Mouse (Mus musculus): ENCODE results near the gene Asic2.

Asic2 gene

DNA sequence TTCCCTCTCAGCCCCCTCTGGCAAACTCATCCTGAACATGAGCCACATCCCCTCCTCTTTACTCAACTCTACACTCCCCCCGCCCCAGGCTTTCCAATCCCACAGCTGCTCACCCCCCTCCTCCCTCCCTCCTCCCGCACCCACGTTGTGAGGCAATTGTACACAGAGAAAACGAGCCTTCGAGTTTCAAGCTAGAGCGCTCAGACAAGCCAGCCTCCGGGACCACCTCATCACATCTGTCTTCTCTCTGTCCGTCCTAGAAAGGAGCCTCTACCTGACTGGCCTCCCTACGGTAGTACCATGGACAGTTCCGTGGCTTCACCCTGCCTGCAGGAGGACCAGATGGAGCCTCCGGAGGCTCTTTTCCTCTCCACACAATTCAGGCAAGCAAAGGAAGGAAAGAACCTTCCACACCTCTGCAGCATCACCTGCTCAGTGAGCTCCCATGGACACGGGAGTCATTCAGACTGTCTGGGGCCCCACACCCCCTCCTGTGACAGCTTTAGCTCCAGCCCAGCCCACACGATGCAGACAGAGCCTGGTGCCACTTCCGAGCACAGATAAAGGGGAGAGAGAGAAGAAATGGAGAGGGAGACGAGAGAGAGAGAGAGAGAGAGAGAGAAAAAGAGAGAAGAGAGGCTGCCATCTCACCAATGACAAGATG, 1.5 kb downstream of the Asic2 start:
- in situ Hi-C loops (cut with MboI; ENCODE audit: low pct_unique_long_range_greater_than_20kb in 1 of 2, low sequenced_read_pairs in 2 of 2, unreplicated experiment in 1 of 2), result no loop called here

GRCm38 (mm10) chr11:81965653-81966625, 2.3 kb downstream of the Asic2 start:
- in situ Hi-C loops (cut with MboI; ENCODE audit: low pct_unique_long_range_greater_than_20kb in 1 of 2, low sequenced_read_pairs in 2 of 2, unreplicated experiment in 1 of 2), result no loop called here

DNA sequence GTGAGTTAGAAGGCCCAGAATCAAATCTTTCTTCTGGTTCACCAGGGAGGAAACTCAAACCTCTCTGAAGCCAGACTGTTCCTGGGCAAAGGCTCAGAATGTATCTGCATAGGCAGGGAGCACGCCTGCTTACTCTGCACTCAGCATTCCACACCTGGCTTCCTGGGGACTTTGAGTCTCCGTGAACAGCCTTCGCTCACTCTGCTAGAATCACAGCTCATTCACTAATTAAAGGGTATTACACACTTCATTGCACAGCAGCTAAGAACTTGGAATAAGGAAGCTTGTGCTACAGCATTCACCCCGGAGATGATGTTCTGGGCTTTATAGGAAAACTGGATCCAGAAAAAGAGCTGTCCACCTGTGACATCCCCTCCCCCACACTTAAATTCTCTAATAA, 3.7 kb downstream of the Asic2 start:
- in situ Hi-C loops (cut with MboI; ENCODE audit: low pct_unique_long_range_greater_than_20kb in 1 of 2, low sequenced_read_pairs in 2 of 2, unreplicated experiment in 1 of 2), result no loop called here

GRCm38 (mm10) chr11:81954398-81954797, 13.9 kb downstream of the Asic2 start:
- in situ Hi-C loops (cut with MboI; ENCODE audit: low pct_unique_long_range_greater_than_20kb in 1 of 2, low sequenced_read_pairs in 2 of 2, unreplicated experiment in 1 of 2), result no loop called here

DNA sequence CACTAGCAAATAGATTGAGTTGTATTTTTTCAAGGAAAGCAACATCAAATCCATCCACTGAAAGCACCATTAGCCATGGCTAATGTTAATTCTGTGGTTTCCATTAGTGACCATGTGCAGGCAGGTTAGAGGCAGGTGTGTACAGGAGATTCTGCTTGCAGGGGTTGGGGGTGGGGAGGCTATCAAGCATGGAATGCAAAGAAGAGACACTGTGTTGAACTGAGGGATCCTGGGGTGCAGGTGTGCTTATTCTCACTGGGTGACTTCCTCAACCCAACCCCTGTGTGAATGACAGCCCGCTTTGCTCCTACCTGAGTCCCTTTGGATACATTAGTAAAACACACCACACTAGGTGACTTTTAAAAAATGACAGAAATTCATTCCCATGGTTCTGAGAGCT, 20.2 kb downstream of the Asic2 start:
- in situ Hi-C loops (cut with MboI; ENCODE audit: low pct_unique_long_range_greater_than_20kb in 1 of 2, low sequenced_read_pairs in 2 of 2, unreplicated experiment in 1 of 2), result no loop called here

GRCm38 (mm10) chr11:81942167-81942566, 26.1 kb downstream of the Asic2 start:
- in situ Hi-C loops (cut with MboI; ENCODE audit: low pct_unique_long_range_greater_than_20kb in 1 of 2, low sequenced_read_pairs in 2 of 2, unreplicated experiment in 1 of 2), result no loop called here

GRCm38 (mm10) chr11:81940988-81941387, 27.3 kb downstream of the Asic2 start:
- in situ Hi-C loops (cut with MboI; ENCODE audit: low pct_unique_long_range_greater_than_20kb in 1 of 2, low sequenced_read_pairs in 2 of 2, unreplicated experiment in 1 of 2), result no loop called here

DNA sequence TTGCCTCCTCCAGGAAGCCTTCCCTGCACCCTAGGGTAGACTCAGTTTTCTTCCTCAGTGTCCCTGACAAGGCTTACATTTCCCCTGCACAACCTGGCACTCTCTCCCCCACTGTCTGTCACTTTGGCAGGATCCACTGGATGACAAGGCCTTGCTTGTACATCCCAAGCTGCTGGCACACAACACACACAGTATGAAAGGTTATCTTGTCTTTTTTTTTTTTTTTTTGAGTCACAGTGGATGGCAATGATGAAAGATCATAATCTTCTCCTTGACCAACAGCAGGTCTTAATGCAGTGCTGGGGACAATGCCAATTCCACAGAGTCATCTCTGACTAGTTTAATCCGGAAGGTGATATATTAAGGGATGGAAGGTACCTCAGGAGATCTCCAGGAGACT, 30.7 kb downstream of the Asic2 start:
- in situ Hi-C loops (cut with MboI; ENCODE audit: low pct_unique_long_range_greater_than_20kb in 1 of 2, low sequenced_read_pairs in 2 of 2, unreplicated experiment in 1 of 2), result no loop called here

DNA sequence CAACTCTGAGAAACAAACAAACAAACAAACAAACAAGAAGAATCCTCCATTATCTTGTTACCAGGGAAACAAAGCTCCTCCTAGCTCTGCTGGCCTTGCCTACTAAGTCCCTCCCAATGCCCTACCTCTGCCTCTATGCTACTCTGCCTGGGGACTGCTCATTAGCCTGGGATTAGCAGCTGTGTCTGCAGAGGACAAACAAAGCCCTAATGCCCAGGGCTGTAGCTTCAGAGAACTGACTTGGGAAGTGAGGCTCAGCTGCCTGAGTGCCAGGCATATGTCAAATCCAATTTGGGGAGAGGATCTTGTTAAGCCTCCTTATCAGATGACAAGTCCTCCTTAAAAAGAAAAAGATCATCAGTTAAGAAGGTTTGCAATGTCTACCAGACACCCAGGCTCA, 41.9 kb downstream of the Asic2 start:
- in situ Hi-C loops (cut with MboI; ENCODE audit: low pct_unique_long_range_greater_than_20kb in 1 of 2, low sequenced_read_pairs in 2 of 2, unreplicated experiment in 1 of 2), result no loop called here

DNA sequence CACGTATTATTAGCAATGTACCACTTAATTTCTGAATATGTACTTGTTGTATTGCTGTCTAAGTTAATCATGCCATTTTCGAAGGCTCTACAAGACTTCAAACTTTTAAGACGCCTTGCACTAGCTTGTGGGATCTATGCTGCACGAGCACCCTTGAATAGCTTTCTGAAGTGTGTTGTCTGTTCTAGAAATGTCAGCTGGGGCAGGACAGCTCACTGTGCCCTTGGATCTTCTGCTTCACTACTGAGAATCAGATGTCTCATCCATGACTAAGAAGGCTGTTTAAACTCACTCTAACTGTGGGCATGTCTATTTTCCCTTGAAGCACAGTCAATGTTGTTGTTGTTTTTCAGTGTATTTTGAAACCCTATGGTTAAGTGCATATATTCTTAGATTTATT, 44.6 kb downstream of the Asic2 start:
- in situ Hi-C loops (cut with MboI; ENCODE audit: low pct_unique_long_range_greater_than_20kb in 1 of 2, low sequenced_read_pairs in 2 of 2, unreplicated experiment in 1 of 2), result no loop called here

GRCm38 (mm10) chr11:81923096-81923495, 45.2 kb downstream of the Asic2 start:
- in situ Hi-C loops (cut with MboI; ENCODE audit: low pct_unique_long_range_greater_than_20kb in 1 of 2, low sequenced_read_pairs in 2 of 2, unreplicated experiment in 1 of 2), result no loop called here

DNA sequence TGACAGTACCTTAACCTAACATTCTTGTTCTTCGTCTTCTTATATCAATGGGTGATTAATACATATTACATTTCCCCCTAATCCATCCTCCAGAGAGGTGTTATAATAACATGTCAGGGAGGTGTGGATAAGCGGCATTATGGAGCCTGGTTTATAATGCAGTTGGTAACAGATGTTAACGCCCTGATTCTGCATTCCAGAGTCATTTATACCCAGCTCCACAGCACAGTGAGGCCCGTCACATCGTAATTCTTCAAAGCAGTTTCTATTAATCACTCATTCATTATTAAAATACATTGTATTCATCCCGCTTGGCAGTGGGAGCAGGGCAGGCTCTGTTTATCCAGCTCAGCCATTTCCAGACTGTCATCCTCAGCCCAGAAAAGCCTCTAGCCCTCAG, 52.8 kb downstream of the Asic2 start:
- in situ Hi-C loops (cut with MboI; ENCODE audit: low pct_unique_long_range_greater_than_20kb in 1 of 2, low sequenced_read_pairs in 2 of 2, unreplicated experiment in 1 of 2), result no loop called here

GRCm38 (mm10) chr11:81913071-81913470, 55.2 kb downstream of the Asic2 start:
- in situ Hi-C loops (cut with MboI; ENCODE audit: low pct_unique_long_range_greater_than_20kb in 1 of 2, low sequenced_read_pairs in 2 of 2, unreplicated experiment in 1 of 2), result no loop called here

GRCm38 (mm10) chr11:81909397-81909894, 58.8 kb downstream of the Asic2 start:
- in situ Hi-C loops (cut with MboI; ENCODE audit: low pct_unique_long_range_greater_than_20kb in 1 of 2, low sequenced_read_pairs in 2 of 2, unreplicated experiment in 1 of 2), result no loop called here

DNA sequence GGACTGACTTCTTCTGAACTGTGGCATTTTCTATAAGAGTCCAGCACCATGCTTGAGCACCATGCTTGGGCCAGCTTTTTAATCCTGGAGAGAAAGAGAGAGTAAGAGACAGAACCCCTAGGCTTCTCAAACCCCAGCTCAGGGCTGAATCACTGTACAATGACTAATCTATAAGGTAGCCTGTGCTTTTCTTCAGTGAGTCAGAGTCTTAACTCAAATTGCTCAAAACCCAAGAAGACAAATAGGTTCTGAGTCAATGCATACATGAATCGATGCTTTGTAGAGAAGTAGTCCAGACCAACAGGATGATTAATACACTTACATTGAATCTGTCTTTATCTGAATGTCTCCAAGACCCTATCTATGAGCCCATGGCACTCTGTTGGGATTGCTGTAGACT, 59.5 kb downstream of the Asic2 start:
- in situ Hi-C loops (cut with MboI; ENCODE audit: low pct_unique_long_range_greater_than_20kb in 1 of 2, low sequenced_read_pairs in 2 of 2, unreplicated experiment in 1 of 2), result no loop called here

- in situ Hi-C loops (cut with MboI; ENCODE audit: low pct_unique_long_range_greater_than_20kb in 1 of 2, low sequenced_read_pairs in 2 of 2, unreplicated experiment in 1 of 2), result no loop called here
Observed at GRCm38 (mm10) chr11:81902318-81902717, 65.9 kb downstream of the Asic2 start.

DNA sequence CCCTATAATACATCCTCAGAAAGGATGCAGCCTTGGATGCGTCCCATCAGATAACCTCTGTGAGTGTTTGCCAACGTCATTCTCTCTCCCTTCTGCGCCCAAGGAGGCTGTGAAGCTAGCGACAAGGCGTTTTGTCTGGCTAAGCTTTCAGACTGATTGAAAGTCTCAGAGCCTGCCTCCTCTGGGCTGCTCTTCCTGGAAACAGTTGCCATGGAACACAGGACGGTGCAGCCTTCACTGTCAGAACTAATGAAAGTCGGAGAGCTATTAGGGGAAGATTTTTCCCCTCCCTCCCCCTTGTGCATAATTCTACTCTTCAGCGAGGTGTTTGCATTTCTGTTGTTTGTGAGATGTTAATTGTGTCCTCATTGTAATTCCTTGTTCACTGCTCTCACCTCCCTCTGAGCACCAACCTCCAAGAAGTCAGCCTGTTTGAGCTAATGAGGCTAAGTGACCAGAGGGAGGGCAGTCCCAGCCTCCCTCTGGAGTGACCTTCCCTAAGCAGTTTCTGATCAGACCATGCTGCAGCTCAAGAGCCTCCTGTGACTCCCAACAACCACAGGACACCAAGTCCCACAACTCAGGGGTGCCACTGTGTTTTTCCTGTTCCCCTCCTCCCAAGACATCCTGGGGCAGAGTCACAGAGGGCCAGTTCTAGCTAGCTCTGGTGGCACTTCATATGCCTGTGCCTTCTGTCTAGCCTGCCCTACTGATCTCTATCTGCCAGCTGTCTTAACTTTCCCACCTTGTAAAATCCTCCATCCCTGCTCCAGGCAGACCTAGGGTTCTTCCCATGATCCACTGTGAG, 70.5 kb downstream of the Asic2 start:
- in situ Hi-C loops (cut with MboI; ENCODE audit: low pct_unique_long_range_greater_than_20kb in 1 of 2, low sequenced_read_pairs in 2 of 2, unreplicated experiment in 1 of 2), result no loop called here

- in situ Hi-C loops (cut with MboI; ENCODE audit: low pct_unique_long_range_greater_than_20kb in 1 of 2, low sequenced_read_pairs in 2 of 2, unreplicated experiment in 1 of 2), result no loop called here
Observed at GRCm38 (mm10) chr11:81896511-81896910, 71.7 kb downstream of the Asic2 start.

Measured in mouse embryonic stem cell (cell line).